Mouse (Mus musculus): ENCODE measurements around the gene Ccser1. TPM values are rescaled to one million over a fixed set of nuclear protein-coding genes. Genes with fewer than 3 reads are reported as not detected.

Ccser1 gene
- polyA plus RNA-seq, 1 experiment from 2014 or later: 3.8 TPM

- WGBS: 53% methylated on average over 8 of the region's 8 CpGs
- Histone ChIP-seq H3K9ac (ENCODE audit: low read depth, low read length) (no peak overlapping the region), H3K9me3 (ENCODE audit: control insufficient read depth, low read length) (no peaks in the 10 kb centered on the region), H3K27me3 (replicated peaks; ENCODE audit: control insufficient read depth, insufficient read depth, low read length) (no peaks in the 10 kb centered on the region), H3K36me3 (ENCODE audit: control insufficient read depth, insufficient read depth, low read length) (no peaks in the 10 kb centered on the region), H3K4me1 (ENCODE audit: control insufficient read depth, insufficient read depth, low read length) (no peaks in the 10 kb centered on the region), H3K4me3 (ENCODE audit: low read length) (no peak overlapping the region), H3K4me2 (ENCODE audit: low read depth, low read length) (no peak overlapping the region), H3K27ac (ENCODE audit: low read length) (no peak overlapping the region)
- ATAC-seq: no peak
Observed at GRCm38 (mm10) chr6:61215705-61216104, 35.6 kb downstream of the Ccser1 start.

GRCm38 (mm10) chr6:61216514-61216913, 36.4 kb downstream of the Ccser1 start:
- no peaks in the 10 kb centered on the region for H3K9me3 ChIP-seq (ENCODE audit: control insufficient read depth, low read length)
- 48% methylated on average over 1 of the region's 1 CpGs for WGBS
- H3K9ac ChIP-seq (ENCODE audit: low read depth, low read length): no peak overlapping the region
- H3K4me3 ChIP-seq (ENCODE audit: low read length): no peak overlapping the region
- H3K4me1 ChIP-seq (ENCODE audit: control insufficient read depth, insufficient read depth, low read length): no peaks in the 10 kb centered on the region
- ATAC-seq: no peak
- no peak overlapping the region for H3K27ac ChIP-seq (ENCODE audit: low read length)
- H3K4me2 ChIP-seq (ENCODE audit: low read depth, low read length): no peak overlapping the region
- no peaks in the 10 kb centered on the region for H3K36me3 ChIP-seq (ENCODE audit: control insufficient read depth, insufficient read depth, low read length)
- no peaks in the 10 kb centered on the region for H3K27me3 ChIP-seq (replicated peaks; ENCODE audit: control insufficient read depth, insufficient read depth, low read length)

- Histone ChIP-seq H3K4me1 (ENCODE audit: control insufficient read depth, insufficient read depth, low read length) (no peaks in the 10 kb centered on the region), H3K9ac (ENCODE audit: low read depth, low read length) (no peak overlapping the region)
- WGBS: 66% methylated on average over 2 of the region's 2 CpGs
Observed at GRCm38 (mm10) chr6:61217717-61218116, 37.6 kb downstream of the Ccser1 start.

GRCm38 (mm10) chr6:61223563-61223962, 43.4 kb downstream of the Ccser1 start:
- peak; percentile 87 for ATAC-seq
- Histone ChIP-seq H3K4me2 (ENCODE audit: low read depth, low read length) (no peak overlapping the region), H3K9ac (ENCODE audit: low read depth, low read length) (no peak overlapping the region), H3K4me3 (ENCODE audit: low read length) (no peak overlapping the region), H3K9me3 (ENCODE audit: control insufficient read depth, low read length) (no peaks in the 10 kb centered on the region), H3K4me1 (ENCODE audit: control insufficient read depth, insufficient read depth, low read length) (no peaks in the 10 kb centered on the region), H3K27me3 (replicated peaks; ENCODE audit: control insufficient read depth, insufficient read depth, low read length) (no peaks in the 10 kb centered on the region), H3K36me3 (ENCODE audit: control insufficient read depth, insufficient read depth, low read length) (no peaks in the 10 kb centered on the region), H3K27ac (ENCODE audit: low read length) (no peak overlapping the region; the same call in 1 of the 2 replicates)
- WGBS: 56% methylated on average over 2 of the region's 2 CpGs

More at GRCm38 (mm10) chr6:61217717-61218116, 37.6 kb downstream of the Ccser1 start:
- Histone ChIP-seq H3K4me3 (ENCODE audit: low read length) (no peak overlapping the region), H3K4me2 (ENCODE audit: low read depth, low read length) (no peak overlapping the region), H3K36me3 (ENCODE audit: control insufficient read depth, insufficient read depth, low read length) (no peaks in the 10 kb centered on the region), H3K27ac (ENCODE audit: low read length) (no peak overlapping the region), H3K27me3 (replicated peaks; ENCODE audit: control insufficient read depth, insufficient read depth, low read length) (no peaks in the 10 kb centered on the region), H3K9me3 (ENCODE audit: control insufficient read depth, low read length) (no peaks in the 10 kb centered on the region)
- ATAC-seq: no peak

- Histone ChIP-seq H3K9me3 (ENCODE audit: control insufficient read depth, low read length) (no peaks in the 10 kb centered on the region), H3K27me3 (replicated peaks; ENCODE audit: control insufficient read depth, insufficient read depth, low read length) (no peaks in the 10 kb centered on the region), H3K9ac (ENCODE audit: low read depth, low read length) (no peak overlapping the region), H3K4me1 (ENCODE audit: control insufficient read depth, insufficient read depth, low read length) (no peaks in the 10 kb centered on the region), H3K4me3 (ENCODE audit: low read length) (no peak overlapping the region), H3K36me3 (ENCODE audit: control insufficient read depth, insufficient read depth, low read length) (no peaks in the 10 kb centered on the region), H3K27ac (ENCODE audit: low read length) (no peak overlapping the region), H3K4me2 (ENCODE audit: low read depth, low read length) (no peak overlapping the region)
- ATAC-seq: no peak
Observed at GRCm38 (mm10) chr6:61225302-61225701, 45.2 kb downstream of the Ccser1 start.

- H3K4me2 ChIP-seq (ENCODE audit: low read depth, low read length): no peak overlapping the region
- no peaks in the 10 kb centered on the region for H3K9me3 ChIP-seq (ENCODE audit: control insufficient read depth, low read length)
- H3K36me3 ChIP-seq (ENCODE audit: control insufficient read depth, insufficient read depth, low read length): no peaks in the 10 kb centered on the region
- no peaks in the 10 kb centered on the region for H3K27me3 ChIP-seq (replicated peaks; ENCODE audit: control insufficient read depth, insufficient read depth, low read length)
- WGBS: 51% methylated on average over 5 of the region's 5 CpGs
- no peak overlapping the region for H3K4me3 ChIP-seq (ENCODE audit: low read length)
- no peak for ATAC-seq
- no peaks in the 10 kb centered on the region for H3K4me1 ChIP-seq (ENCODE audit: control insufficient read depth, insufficient read depth, low read length)
- no peak overlapping the region for H3K27ac ChIP-seq (ENCODE audit: low read length)
- no peak overlapping the region for H3K9ac ChIP-seq (ENCODE audit: low read depth, low read length)
Observed at GRCm38 (mm10) chr6:61230058-61230718, 50.1 kb downstream of the Ccser1 start.

- 75% methylated on average over 5 of the region's 5 CpGs for WGBS
Observed at GRCm38 (mm10) chr6:61233060-61233459, 52.9 kb downstream of the Ccser1 start.

GRCm38 (mm10) chr6:61233548-61234187, 53.5 kb downstream of the Ccser1 start:
- no peak overlapping the region for H3K27ac ChIP-seq (ENCODE audit: low read length)

More at GRCm38 (mm10) chr6:61233060-61233459, 52.9 kb downstream of the Ccser1 start:
- Histone ChIP-seq H3K9me3 (ENCODE audit: control insufficient read depth, low read length) (no peaks in the 10 kb centered on the region), H3K4me3 (ENCODE audit: low read length) (no peak overlapping the region), H3K27ac (ENCODE audit: low read length) (no peak overlapping the region), H3K4me1 (ENCODE audit: control insufficient read depth, insufficient read depth, low read length) (no peaks in the 10 kb centered on the region), H3K4me2 (ENCODE audit: low read depth, low read length) (no peak overlapping the region), H3K36me3 (ENCODE audit: control insufficient read depth, insufficient read depth, low read length) (no peaks in the 10 kb centered on the region), H3K27me3 (replicated peaks; ENCODE audit: control insufficient read depth, insufficient read depth, low read length) (no peaks in the 10 kb centered on the region), H3K9ac (ENCODE audit: low read depth, low read length) (no peak overlapping the region)
- no peak for ATAC-seq

GRCm38 (mm10) chr6:61240618-61241017, 60.5 kb downstream of the Ccser1 start:
- 64% methylated on average over 2 of the region's 2 CpGs for WGBS
- H3K4me3 ChIP-seq (ENCODE audit: low read length): no peak overlapping the region
- H3K27ac ChIP-seq (ENCODE audit: low read length): no peak overlapping the region
- ATAC-seq: no peak
- H3K9ac ChIP-seq (ENCODE audit: low read depth, low read length): no peak overlapping the region
- H3K4me2 ChIP-seq (ENCODE audit: low read depth, low read length): no peak overlapping the region
- no peaks in the 10 kb centered on the region for H3K36me3 ChIP-seq (ENCODE audit: control insufficient read depth, insufficient read depth, low read length)
- H3K4me1 ChIP-seq (ENCODE audit: control insufficient read depth, insufficient read depth, low read length): no peaks in the 10 kb centered on the region
- H3K27me3 ChIP-seq (replicated peaks; ENCODE audit: control insufficient read depth, insufficient read depth, low read length): no peaks in the 10 kb centered on the region
- H3K9me3 ChIP-seq (ENCODE audit: control insufficient read depth, low read length): no peaks in the 10 kb centered on the region

More at GRCm38 (mm10) chr6:61233548-61234187, 53.5 kb downstream of the Ccser1 start:
- Histone ChIP-seq H3K4me1 (ENCODE audit: control insufficient read depth, insufficient read depth, low read length) (no peaks in the 10 kb centered on the region), H3K36me3 (ENCODE audit: control insufficient read depth, insufficient read depth, low read length) (no peaks in the 10 kb centered on the region), H3K9me3 (ENCODE audit: control insufficient read depth, low read length) (no peaks in the 10 kb centered on the region), H3K4me2 (ENCODE audit: low read depth, low read length) (no peak overlapping the region), H3K4me3 (ENCODE audit: low read length) (no peak overlapping the region), H3K9ac (ENCODE audit: low read depth, low read length) (no peak overlapping the region), H3K27me3 (replicated peaks; ENCODE audit: control insufficient read depth, insufficient read depth, low read length) (no peaks in the 10 kb centered on the region)
- peak; percentile 53 for ATAC-seq
- WGBS: 44% methylated on average over 5 of the region's 5 CpGs
